Mouse (Mus musculus) small intestine, adult 2 months (tissue): ENCODE data around the gene Gfy.

Experiments
- CTCF ChIP-seq: fragments of 200-500 bp; IDR thresholded peaks from 2 replicates; pipeline ENCODE4 v1.5.1; 2012; ENCODE audit warnings: low read depth, mild to moderate bottlenecking, control low read depth, inconsistent platforms, low read length, moderate library complexity, mixed read lengths; ENCODE audit not compliant: insufficient replicate concordance, insufficient read length; ENCODE audit errors: extremely low read depth
- POLR2A ChIP-seq: fragments of 200-500 bp; IDR thresholded peaks from 2 replicates; pipeline ENCODE4 v1.6.1; 2012; ENCODE audit warnings: low read depth, mild to moderate bottlenecking, control low read depth, inconsistent platforms, low read length, moderate library complexity

- TF ChIP-seq CTCF: no peak
- TF ChIP-seq POLR2A: no peak
These were observed 49.4 kb downstream of the Gfy start for GRCm38 (mm10) chr7:45129776-45130512.
